Mouse (Mus musculus) MEL (cell line): ENCODE results near the gene Milr1. TPM values are rescaled to one million over a fixed set of nuclear protein-coding genes. Genes with fewer than 3 reads are reported as not detected.

ENCODE experiments used
- DNase-seq: peaks from one replicate; pipeline ENCODE4 v3.0.0; 2011; ENCODE audit warnings: low read depth, low spot score
- H3K27ac ChIP-seq: 2 replicates; pipeline ENCODE4 v1.5.1; 2012; ENCODE audit warnings: low read depth, mild to moderate bottlenecking, control low read depth, low read length, moderate library complexity; ENCODE audit not compliant: control insufficient read depth
- H3K27me3 ChIP-seq, 2 experiments: fragments of 150-350 bp in 1 of 2; sonication (generic) in 1 of 2; 2 replicates each; pipeline ENCODE4 v1.6.1; 2012; ENCODE audit warnings: low read length in 2 of 2, mild to moderate bottlenecking in 2 of 2, improper control_type of control experiment in 1 of 2, moderate library complexity in 1 of 2; ENCODE audit not compliant: insufficient read depth in 2 of 2, control insufficient read depth in 1 of 2
- H3K36me3 ChIP-seq, 2 experiments: 2 replicates each; pipeline ENCODE4 v1.6.1; 2012 to 2014; ENCODE audit warnings: low read length in 2 of 2, improper control_type of control experiment in 1 of 2, inconsistent platforms in 1 of 2, mild to moderate bottlenecking in 1 of 2; ENCODE audit not compliant: insufficient read depth in 2 of 2, control insufficient read depth in 1 of 2
- H3K4me1 ChIP-seq, 2 experiments: fragments of 150-350 bp in 1 of 2; sonication (generic) in 1 of 2; 2 replicates each; pipeline ENCODE4 v1.6.1; 2012; ENCODE audit warnings: low read length in 2 of 2, improper control_type of control experiment in 1 of 2, mild to moderate bottlenecking in 1 of 2; ENCODE audit not compliant: insufficient read depth in 2 of 2, control insufficient read depth in 1 of 2
- H3K4me3 ChIP-seq, 2 experiments: fragments of 150-350 bp in 1 of 2; sonication (generic) in 1 of 2; 2 replicates each; pipeline ENCODE4 v1.5.1; 2012; ENCODE audit warnings: low read depth in 2 of 2, low read length in 2 of 2, mild to moderate bottlenecking in 2 of 2, moderate library complexity in 2 of 2, control low read depth in 1 of 2, improper control_type of control experiment in 1 of 2; ENCODE audit not compliant: control insufficient read depth in 1 of 2, insufficient read depth in 1 of 2
- H3K79me2 ChIP-seq: 2 replicates; pipeline ENCODE4 v1.6.1; 2012; ENCODE audit warnings: mild to moderate bottlenecking, low read length, moderate library complexity; ENCODE audit not compliant: control insufficient read depth, poor library complexity, insufficient read depth
- H3K9ac ChIP-seq: 2 replicates; pipeline ENCODE4 v1.6.1; 2012; ENCODE audit warnings: low read depth, mild to moderate bottlenecking, control low read depth, low read length, moderate library complexity; ENCODE audit not compliant: control insufficient read depth, poor library complexity, severe bottlenecking
- H3K9me3 ChIP-seq: fragments of 150-350 bp; sonication (generic); replicated peaks from 2 replicates; pipeline ENCODE4 v1.6.1; 2012; ENCODE audit warnings: mild to moderate bottlenecking, low read length, improper control_type of control experiment, moderate library complexity; ENCODE audit not compliant: insufficient read depth
- BHLHE40 ChIP-seq: IDR thresholded peaks from 2 replicates; pipeline ENCODE4 v1.6.1; 2012; ENCODE audit warnings: low read depth, mild to moderate bottlenecking, inconsistent platforms, low read length, improper control_type of control experiment, borderline replicate concordance
- CHD1 ChIP-seq: IDR thresholded peaks from 2 replicates; pipeline ENCODE4 v1.6.1; 2012; ENCODE audit warnings: low read depth, mild to moderate bottlenecking, inconsistent platforms, low read length, improper control_type of control experiment
- CHD2 ChIP-seq: IDR thresholded peaks from 2 replicates; pipeline ENCODE4 v1.6.1; 2011; ENCODE audit warnings: low read length, improper control_type of control experiment
- CTCF ChIP-seq, 3 experiments: IDR thresholded peaks in 2 of 3; conservative IDR thresholded peaks in 1 of 3; 2 replicates each; pipeline ENCODE4 v1.5.1; 2011 to 2012; ENCODE audit warnings: low read length in 3 of 3, low read depth in 2 of 3, mild to moderate bottlenecking in 2 of 3, improper control_type of control experiment in 1 of 3, inconsistent platforms in 1 of 3, mixed read lengths in 1 of 3, moderate library complexity in 1 of 3; ENCODE audit not compliant: control insufficient read depth in 1 of 3, insufficient read depth in 1 of 3, poor library complexity in 1 of 3, severe bottlenecking in 1 of 3
- E2F4 ChIP-seq: IDR thresholded peaks from 2 replicates; pipeline ENCODE4 v1.6.1; 2011; ENCODE audit warnings: low read depth, low read length, improper control_type of control experiment, borderline replicate concordance
- ELF1 ChIP-seq: IDR thresholded peaks from 2 replicates; pipeline ENCODE4 v1.6.1; 2014; ENCODE audit warnings: low read depth, mild to moderate bottlenecking, inconsistent platforms, low read length, improper control_type of control experiment, moderate library complexity
- EP300 ChIP-seq, 2 experiments: IDR thresholded peaks; 2 replicates each; pipeline ENCODE4 v1.6.1; 2011; ENCODE audit warnings: improper control_type of control experiment in 2 of 2, low read length in 2 of 2, low read depth in 1 of 2, mild to moderate bottlenecking in 1 of 2
- ETS1 ChIP-seq: IDR thresholded peaks from 2 replicates; pipeline ENCODE4 v1.6.1; 2012; ENCODE audit warnings: low read depth, mild to moderate bottlenecking, inconsistent platforms, low read length, improper control_type of control experiment, moderate library complexity
- GATA1 ChIP-seq: IDR thresholded peaks from 2 replicates; pipeline ENCODE4 v1.6.1; 2011; ENCODE audit warnings: low read depth, low read length, improper control_type of control experiment
- HCFC1 ChIP-seq: IDR thresholded peaks from 2 replicates; pipeline ENCODE4 v1.6.1; 2012; ENCODE audit warnings: low read depth, mild to moderate bottlenecking, inconsistent platforms, low read length, improper control_type of control experiment, moderate library complexity
- MAFK ChIP-seq: IDR thresholded peaks from 2 replicates; pipeline ENCODE4 v1.6.1; 2011; ENCODE audit warnings: low read depth, mild to moderate bottlenecking, low read length, improper control_type of control experiment, borderline replicate concordance
- MAX ChIP-seq: IDR thresholded peaks from 2 replicates; pipeline ENCODE4 v1.6.1; 2011; ENCODE audit warnings: low read length, improper control_type of control experiment
- MAZ ChIP-seq: IDR thresholded peaks from 2 replicates; pipeline ENCODE4 v1.6.1; 2012; ENCODE audit warnings: low read depth, mild to moderate bottlenecking, inconsistent platforms, low read length, improper control_type of control experiment
- MXI1 ChIP-seq: IDR thresholded peaks from 2 replicates; pipeline ENCODE4 v1.6.1; 2011; ENCODE audit warnings: mild to moderate bottlenecking, low read depth, low read length, improper control_type of control experiment
- MYB ChIP-seq: IDR thresholded peaks from 2 replicates; pipeline ENCODE4 v1.6.1; 2011; ENCODE audit warnings: mild to moderate bottlenecking, low read depth, low read length, improper control_type of control experiment
- MYC ChIP-seq: IDR thresholded peaks from 2 replicates; pipeline ENCODE4 v1.6.1; 2011; ENCODE audit warnings: low read depth, mild to moderate bottlenecking, low read length, improper control_type of control experiment, moderate library complexity
- NELFE ChIP-seq: IDR thresholded peaks from 2 replicates; pipeline ENCODE4 v1.6.1; 2011; ENCODE audit warnings: low read depth, low read length, improper control_type of control experiment
- POLR2A ChIP-seq, 2 experiments: IDR thresholded peaks; 2 replicates each; pipeline ENCODE4 v1.6.1; 2011 to 2012; ENCODE audit warnings: low read length in 2 of 2, mild to moderate bottlenecking in 2 of 2, control low read depth in 1 of 2, improper control_type of control experiment in 1 of 2, low read depth in 1 of 2, moderate library complexity in 1 of 2; ENCODE audit not compliant: control insufficient read depth in 1 of 2, insufficient read depth in 1 of 2, poor library complexity in 1 of 2
- POLR2AphosphoS2 ChIP-seq: IDR thresholded peaks from 2 replicates; pipeline ENCODE4 v1.6.1; 2011; ENCODE audit warnings: low read length, improper control_type of control experiment
- POLR2AphosphoS5 ChIP-seq: IDR thresholded peaks from 2 replicates; pipeline ENCODE4 v1.6.1; 2012; ENCODE audit warnings: low read depth, borderline replicate concordance, mild to moderate bottlenecking, inconsistent platforms, low read length, moderate library complexity, mixed read lengths
- RAD21 ChIP-seq: IDR thresholded peaks from 2 replicates; pipeline ENCODE4 v1.6.1; 2011; ENCODE audit warnings: mild to moderate bottlenecking, low read depth, low read length, improper control_type of control experiment
- RCOR1 ChIP-seq: IDR thresholded peaks from 2 replicates; pipeline ENCODE4 v1.6.1; 2012; ENCODE audit warnings: low read depth, mild to moderate bottlenecking, inconsistent platforms, low read length, improper control_type of control experiment
- SIN3A ChIP-seq: IDR thresholded peaks from 2 replicates; pipeline ENCODE4 v1.6.1; 2012; ENCODE audit warnings: low read length, improper control_type of control experiment, inconsistent platforms
- SMC3 ChIP-seq: IDR thresholded peaks from 2 replicates; pipeline ENCODE4 v1.6.1; 2011; ENCODE audit warnings: low read depth, low read length, improper control_type of control experiment
- TAL1 ChIP-seq: IDR thresholded peaks from 2 replicates; pipeline ENCODE4 v1.6.1; 2012; ENCODE audit warnings: mild to moderate bottlenecking, inconsistent platforms, low read length, moderate library complexity, mixed read lengths
- TBP ChIP-seq: IDR thresholded peaks from 2 replicates; pipeline ENCODE4 v1.8.0; 2011; ENCODE audit warnings: low read depth, low read length, improper control_type of control experiment
- TCF12 ChIP-seq: IDR thresholded peaks from 2 replicates; pipeline ENCODE4 v1.6.1; 2014; ENCODE audit warnings: low read depth, mild to moderate bottlenecking, inconsistent platforms, low read length, improper control_type of control experiment, moderate library complexity
- USF1 ChIP-seq: IDR thresholded peaks from 2 replicates; pipeline ENCODE4 v1.6.1; 2014; ENCODE audit warnings: low read depth, mild to moderate bottlenecking, inconsistent platforms, low read length, improper control_type of control experiment, moderate library complexity
- USF2 ChIP-seq, 2 experiments: IDR thresholded peaks; 2 replicates each; pipeline ENCODE4 v1.6.1; 2011 to 2012; ENCODE audit warnings: improper control_type of control experiment in 2 of 2, low read length in 2 of 2, borderline replicate concordance in 1 of 2, inconsistent platforms in 1 of 2, low read depth in 1 of 2, mild to moderate bottlenecking in 1 of 2; ENCODE audit not compliant: insufficient read depth in 1 of 2
- ZC3H11A ChIP-seq: IDR thresholded peaks from 2 replicates; pipeline ENCODE4 v1.6.1; 2012; ENCODE audit warnings: low read depth, mild to moderate bottlenecking, inconsistent platforms, low read length, improper control_type of control experiment
- ZKSCAN1 ChIP-seq: IDR thresholded peaks from 2 replicates; pipeline ENCODE4 v1.6.1; 2012; ENCODE audit warnings: low read depth, mild to moderate bottlenecking, inconsistent platforms, low read length, improper control_type of control experiment, moderate library complexity
- ZMIZ1 ChIP-seq: IDR thresholded peaks from 2 replicates; pipeline ENCODE4 v1.6.1; 2012; ENCODE audit warnings: low read depth, mild to moderate bottlenecking, inconsistent platforms, low read length, improper control_type of control experiment, moderate library complexity
- polyA plus RNA-seq, 2 experiments: library from polyadenylated mRNA; stranded (reverse) in 1 of 2; unstranded in 1 of 2; fragments of >175 nt in 1 of 2; fragments of >200 nt in 1 of 2; gene quantifications; 2 replicates each; pipeline versions ENCODE4 v1.2.1 to v1.2.4; 2012; ENCODE audit warnings: low replicate concordance in 2 of 2, low read depth in 1 of 2; ENCODE audit not compliant: insufficient read length in 2 of 2, insufficient read depth in 1 of 2, missing spikeins in 1 of 2
- total RNA-seq: library from RNA; depleted of rRNA; stranded (reverse); fragments of 300-350 nt; gene quantifications from 2 replicates; pipeline ENCODE4 v1.2.3, GENCODE M21; 2012

Milr1 gene
- total and polyA plus RNA-seq, 3 experiments = 0.26 TPM; not detected in 2

DNA sequence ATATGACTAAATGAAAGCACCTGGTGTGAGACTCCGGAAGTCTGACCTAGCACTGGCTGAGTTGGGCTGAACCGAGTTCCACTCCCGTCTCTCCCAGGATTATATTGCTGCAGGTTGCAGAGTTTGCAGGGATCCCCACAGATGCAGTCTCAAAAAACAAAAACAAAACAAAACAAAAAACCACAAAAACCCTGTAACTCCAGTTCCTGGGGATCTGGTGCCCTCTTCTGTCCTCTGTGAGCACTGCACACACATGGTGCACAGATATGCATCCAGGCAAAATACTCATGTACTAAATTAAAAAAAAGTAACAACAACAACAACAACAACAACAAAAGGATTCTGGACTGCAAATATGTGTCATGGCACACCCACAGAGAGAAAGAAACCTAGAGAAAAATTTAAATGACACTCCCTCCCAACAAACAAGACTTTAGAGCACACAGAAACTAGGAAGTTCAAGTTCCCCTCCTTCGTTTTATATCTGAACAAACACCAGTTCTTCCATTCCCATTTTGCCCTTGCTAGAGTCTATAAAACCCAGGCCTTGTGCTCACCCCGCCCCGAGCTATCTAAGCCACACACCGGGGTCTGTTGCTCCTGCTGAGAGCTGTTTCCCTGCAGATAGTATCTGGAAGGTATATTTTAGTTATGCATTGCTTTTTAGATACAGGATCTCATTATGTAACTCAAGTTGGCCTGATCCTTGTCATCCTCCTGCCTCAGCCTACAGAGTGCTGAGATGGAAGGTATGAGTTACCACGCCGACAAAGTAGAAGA lies 19.4 kb downstream of the Milr1 start:
- TF ChIP-seq POLR2AphosphoS2 = no peak
- no peak for TF ChIP-seq POLR2A (IDR thresholded peaks at IDR 0.05; ENCODE audit: control insufficient read depth in 1 of 2, insufficient read depth in 1 of 2, low read depth in 1 of 2, low read length in 2 of 2, poor library complexity in 1 of 2)
- TF ChIP-seq NELFE = 0 out of 2 replicates have a peak, but pooled peaks have one; percentile 18
- peak; percentile 75 to 83; a peak in 3 of 4 replicates for TF ChIP-seq EP300 (IDR thresholded peaks at IDR 0.05; ENCODE audit: low read depth in 1 of 2, low read length in 2 of 2)
- peak; percentile 65 for TF ChIP-seq SMC3
- peak; percentile 67; the same call in 1 of the 2 replicates for TF ChIP-seq GATA1
- TF ChIP-seq BHLHE40 = 0 out of 2 replicates have a peak, but pooled peaks have one; percentile 27
- no peak for TF ChIP-seq MAFK
- TF ChIP-seq USF1 = no peak
- peak; percentile 63 to 77 (median 75) for TF ChIP-seq CTCF (IDR thresholded peaks at IDR 0.05 in 2 of 3, conservative IDR thresholded peaks at IDR 0.05 in 1 of 3; ENCODE audit: control insufficient read depth in 1 of 3, insufficient read depth in 1 of 3, low read depth in 2 of 3, low read length in 3 of 3, poor library complexity in 1 of 3, severe bottlenecking in 1 of 3)
- TF ChIP-seq E2F4 = no peak
- TF ChIP-seq ZC3H11A = peak; percentile 62
- TF ChIP-seq MAZ = no peak
- no peak for TF ChIP-seq CHD2
- TF ChIP-seq MYB = peak; percentile 47; the same call in 1 of the 2 replicates
- TF ChIP-seq MYC = peak; percentile 40; the same call in 1 of the 2 replicates
- no peak for TF ChIP-seq TBP
- no peak for TF ChIP-seq ZMIZ1
- TF ChIP-seq ETS1 = peak; percentile 66; the same call in 1 of the 2 replicates
- TF ChIP-seq CHD1 = no peak
- no peak for TF ChIP-seq USF2 (IDR thresholded peaks at IDR 0.05; ENCODE audit: borderline replicate concordance in 1 of 2, insufficient read depth in 1 of 2, low read depth in 1 of 2, low read length in 2 of 2)
- TF ChIP-seq POLR2AphosphoS5 = no peak
- TF ChIP-seq TAL1 = peak; percentile 76
- peak; percentile 72 for TF ChIP-seq MXI1
- TF ChIP-seq RCOR1 = peak; percentile 30; the same call in 1 of the 2 replicates
- 0 out of 2 replicates have a peak, but pooled peaks have one; percentile 19 for TF ChIP-seq ELF1
- TF ChIP-seq TCF12 = peak; percentile 87
- TF ChIP-seq SIN3A = peak; percentile 75
- 0 out of 2 replicates have a peak, but pooled peaks have one; percentile 24 for TF ChIP-seq HCFC1
- no peak; the same call in 1 of the 2 replicates for TF ChIP-seq ZKSCAN1
- TF ChIP-seq RAD21 = peak; percentile 81
- peak; percentile 37; the same call in 1 of the 2 replicates for TF ChIP-seq MAX
- Histone ChIP-seq H3K36me3 (peaks cover 11 to 24% of the 10 kb centered on the region in 2 experiments), H3K4me1 (peaks cover 0 to under 1% of the 10 kb centered on the region in 2 experiments; a peak in 1 of 4 replicates), H3K79me2 (no peaks in the 10 kb centered on the region), H3K27ac (peak overlapping the region; percentile 29), H3K9ac (no peak overlapping the region), H3K4me3 (no peak overlapping the region), H3K9me3 (no peaks in the 10 kb centered on the region), H3K27me3 (no peaks in the 10 kb centered on the region)
- DNase-seq = peak; percentile 83
